Mouse (Mus musculus): Measurements from ENCODE around the gene Tspo.
A peak's percentile ranks its signal among the peaks of the same experiment; 100 is the strongest.

Tspo gene

DNA sequence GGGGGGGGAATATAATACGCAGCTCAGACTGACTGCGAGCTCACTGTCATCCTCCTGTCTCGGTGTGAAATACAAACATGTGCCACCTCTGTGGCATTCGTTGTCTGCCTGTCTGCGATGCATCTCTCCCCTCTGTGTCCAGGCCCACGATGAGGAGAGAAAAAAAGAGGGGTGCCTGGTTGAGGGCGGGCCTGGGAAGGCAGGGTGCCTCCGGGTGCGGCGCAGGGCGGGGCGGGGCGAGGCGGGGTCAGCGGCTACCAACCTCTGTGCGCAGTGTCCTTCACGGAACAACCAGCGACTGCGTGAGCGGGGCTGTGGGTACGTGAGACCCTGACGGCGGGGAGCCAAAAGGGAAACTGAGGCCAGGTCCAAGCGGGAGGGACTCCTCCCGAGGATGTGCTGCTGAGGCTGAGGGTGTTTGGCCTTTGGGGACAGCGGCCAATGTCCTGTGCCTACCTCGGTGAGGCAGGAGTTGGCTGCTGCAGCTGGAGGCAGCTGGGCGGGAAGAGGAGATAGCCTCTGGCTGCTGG lies at the start of gene Tspo, which contains the start of gene Mcat:
Gene Tspo, plus strand, starts transcription at position 266 of the 530 bp plus-strand sequence.
Gene Mcat, minus strand, starts transcription at position 461 of the 530 bp plus-strand sequence.
- DNase-seq (ENCODE audit: low spot score), result peak; percentile 26

DNA sequence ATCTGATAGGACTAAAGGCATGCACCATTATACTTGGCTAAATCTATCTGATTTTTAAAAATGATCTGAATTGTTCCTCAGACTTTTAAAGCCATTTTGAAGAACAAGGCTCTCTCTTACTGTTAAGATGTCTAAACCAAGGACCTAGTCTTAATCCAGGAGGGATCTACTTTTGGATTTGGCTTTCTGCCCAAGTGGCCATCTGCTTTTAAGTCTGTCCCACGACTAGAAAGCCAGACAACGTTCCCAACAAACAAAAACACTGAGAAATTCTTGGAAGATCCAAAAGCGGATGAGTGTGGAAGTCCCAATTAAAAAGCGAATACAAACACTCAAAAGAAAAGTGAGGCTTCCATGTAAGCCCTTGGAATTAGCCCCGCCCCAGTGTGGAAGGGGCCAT lies 48.4 kb upstream of the Tspo start:
- DNase-seq (ENCODE audit: low spot score), result no peak

DNA sequence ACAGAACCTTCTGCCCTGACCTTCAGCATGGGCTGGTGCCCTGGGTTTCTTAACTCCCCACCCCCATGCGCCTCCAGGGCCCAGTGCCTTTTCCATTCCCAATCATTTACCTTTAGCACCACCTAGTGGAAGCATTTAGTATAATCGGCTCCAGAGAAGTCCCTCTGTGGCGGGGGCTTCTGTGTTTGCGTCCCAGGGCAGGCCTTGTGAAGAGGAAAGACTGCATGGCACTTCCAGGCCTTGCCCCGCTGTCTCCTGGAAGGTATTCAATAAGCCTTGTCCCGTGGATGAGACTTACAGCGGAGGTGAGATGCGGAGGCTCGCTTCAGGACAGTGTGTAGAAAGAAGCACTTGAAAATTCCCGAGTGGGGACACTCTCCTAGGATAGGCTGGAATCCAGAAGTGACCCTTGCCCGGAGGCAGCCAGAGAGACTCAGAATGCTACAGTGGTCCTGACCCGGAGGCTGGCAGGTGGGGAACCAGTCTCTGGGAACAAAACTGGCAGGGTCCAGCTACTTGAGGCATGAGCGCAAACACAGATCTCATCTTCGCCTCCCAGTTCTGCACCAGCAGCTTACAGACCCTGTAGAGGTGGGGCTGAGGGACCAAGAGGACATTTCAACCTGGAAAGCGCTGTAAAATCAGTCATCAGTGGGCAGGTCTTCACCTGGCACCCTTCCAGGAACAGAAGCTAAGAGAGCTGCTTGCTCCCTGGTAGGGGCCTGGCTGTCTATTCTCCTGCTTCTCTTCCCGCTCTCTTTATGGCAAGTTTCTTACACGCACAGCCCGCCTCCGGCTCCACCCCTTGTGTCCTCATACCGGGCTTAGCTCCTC lies 45.0 kb upstream of the Tspo start:
- no peak for DNase-seq (ENCODE audit: low spot score)

DNA sequence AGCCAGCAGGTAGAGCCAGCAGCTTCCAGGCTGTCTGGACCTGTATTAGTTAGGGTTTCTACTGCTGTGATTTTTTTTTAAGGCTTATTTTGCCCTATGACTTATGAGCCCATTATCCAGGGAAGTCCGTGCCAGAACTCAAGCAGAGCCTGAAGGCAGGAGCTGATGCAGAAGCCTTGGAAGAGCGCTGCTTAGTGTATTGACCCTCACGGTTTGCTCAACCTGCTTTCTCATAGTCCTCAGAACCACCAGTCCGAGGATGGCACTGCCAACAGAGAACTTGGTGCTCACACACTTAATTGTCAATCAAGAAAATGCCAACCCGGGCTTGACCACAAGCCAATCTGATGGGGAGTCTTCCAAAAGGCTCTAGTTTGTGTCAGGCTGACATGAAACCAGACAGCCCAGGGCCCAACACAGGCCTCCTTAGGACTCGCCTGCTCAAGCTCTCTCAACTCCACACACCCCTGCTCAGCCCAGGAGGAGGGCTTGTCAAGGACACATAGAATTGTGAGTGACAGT lies 42.5 kb upstream of the Tspo start:
- DNase-seq (ENCODE audit: low spot score), result no peak

DNA sequence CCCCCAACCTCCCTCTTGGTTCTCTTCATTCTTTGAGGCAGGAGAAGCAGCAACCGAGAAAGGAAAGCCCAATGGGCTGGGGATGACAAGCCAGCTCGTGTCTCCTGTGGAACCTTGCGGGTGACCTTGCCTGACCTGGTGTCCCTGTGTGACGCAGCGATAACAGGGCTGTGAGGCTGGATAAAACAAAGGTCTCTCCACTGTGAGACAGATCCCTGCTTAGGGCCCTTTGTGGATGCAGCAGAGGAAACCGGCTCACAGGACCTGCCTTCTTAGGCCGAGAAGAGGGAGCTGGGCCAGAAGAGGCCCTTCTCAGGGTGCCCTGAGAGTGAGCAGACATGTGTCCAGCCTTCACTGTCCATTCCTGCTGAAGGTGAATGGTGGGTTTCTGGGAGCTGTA lies 40.2 kb upstream of the Tspo start:
- no peak for DNase-seq (ENCODE audit: low spot score)

DNA sequence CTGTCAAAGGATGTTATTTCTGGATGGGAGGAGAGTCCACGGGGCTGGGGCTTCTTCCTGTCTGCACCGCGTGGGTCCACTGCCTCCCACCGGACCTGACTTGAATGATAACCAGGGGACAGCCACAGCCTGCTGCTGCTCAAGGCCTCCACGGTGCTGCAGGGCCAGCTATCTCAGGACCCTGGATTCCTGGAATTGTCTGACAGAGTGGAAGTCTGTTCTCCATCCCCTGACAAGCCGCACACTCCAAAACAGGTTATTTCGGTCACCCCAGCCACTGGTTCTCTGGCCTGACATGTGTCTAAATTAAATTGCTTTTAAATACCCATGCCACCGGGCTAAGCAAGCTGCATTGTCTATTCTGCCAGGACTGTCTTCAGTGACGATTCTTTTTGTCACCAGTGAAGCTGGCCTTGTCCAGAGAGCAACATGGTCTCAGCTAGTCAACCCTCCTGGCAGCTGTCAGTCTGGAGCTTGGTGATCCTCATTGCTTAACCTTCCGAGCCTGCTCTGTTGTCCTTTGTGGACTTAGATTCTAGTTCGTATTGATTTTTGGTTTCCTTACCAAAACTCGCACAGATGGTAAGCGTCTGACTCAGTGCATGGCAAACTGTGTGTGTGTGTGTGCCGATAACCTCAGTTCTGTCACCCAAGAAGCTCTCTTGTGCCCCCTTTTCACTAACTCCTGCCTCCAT lies 39.6 kb upstream of the Tspo start:
- no peak for DNase-seq (ENCODE audit: low spot score)

DNA sequence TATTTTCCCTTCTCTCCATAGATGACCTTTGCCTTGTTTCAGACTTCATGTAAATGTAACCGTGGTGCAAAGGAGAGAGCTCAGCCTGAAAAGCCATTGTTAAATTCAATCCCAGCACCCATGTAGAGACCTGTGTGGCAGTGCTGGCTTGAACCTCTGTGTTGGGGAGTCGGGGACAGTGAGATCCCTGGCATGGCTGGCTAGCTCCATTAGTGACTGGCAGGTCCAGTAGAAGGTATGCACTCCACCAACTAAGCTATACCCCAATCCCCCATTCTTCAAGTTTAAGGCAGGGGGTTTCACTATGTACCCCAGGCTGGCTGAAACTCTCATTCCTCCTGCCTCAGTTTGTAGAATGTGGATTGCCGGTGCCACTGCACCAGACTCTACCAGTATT lies 39.1 kb upstream of the Tspo start:
- no peak for DNase-seq (ENCODE audit: low spot score)

DNA sequence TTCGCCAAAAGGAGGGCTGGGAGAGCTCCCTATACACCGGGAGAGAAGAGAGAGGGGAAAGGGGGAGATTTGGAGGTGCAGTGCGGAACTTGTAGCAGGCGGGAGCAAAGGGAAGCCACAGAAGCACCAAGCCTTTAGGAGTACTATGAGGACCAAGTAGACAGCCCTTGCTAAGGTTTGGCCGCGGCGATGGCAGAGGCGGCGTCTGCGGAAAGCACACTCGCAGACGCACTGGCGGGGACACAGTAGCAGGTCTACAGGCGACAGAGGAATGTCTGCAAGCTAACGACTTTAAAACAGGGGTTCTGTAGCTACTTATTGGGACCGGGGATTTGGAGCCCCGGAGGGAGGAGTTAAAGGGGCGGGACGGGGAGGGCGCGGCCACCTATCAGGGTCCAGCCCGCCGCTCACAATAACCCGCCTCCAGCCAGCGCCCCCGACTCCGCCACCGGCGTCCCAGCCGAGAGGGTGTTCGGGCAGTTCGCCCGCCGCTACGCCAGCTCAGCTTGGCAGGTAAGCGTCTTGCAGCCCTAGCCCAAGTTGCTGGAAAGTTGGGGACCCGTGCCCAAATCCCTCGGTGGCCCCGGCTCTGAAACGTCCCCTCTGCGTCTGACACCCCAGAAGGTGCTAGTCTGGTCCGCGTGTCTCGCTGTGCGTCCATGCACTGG lies 36.8 kb upstream of the Tspo start, which contains the start of gene Bik:
Gene Bik, plus strand, starts transcription at position 439 of the 668 bp plus-strand sequence.
- DNase-seq (ENCODE audit: low spot score), result peak; percentile 24

DNA sequence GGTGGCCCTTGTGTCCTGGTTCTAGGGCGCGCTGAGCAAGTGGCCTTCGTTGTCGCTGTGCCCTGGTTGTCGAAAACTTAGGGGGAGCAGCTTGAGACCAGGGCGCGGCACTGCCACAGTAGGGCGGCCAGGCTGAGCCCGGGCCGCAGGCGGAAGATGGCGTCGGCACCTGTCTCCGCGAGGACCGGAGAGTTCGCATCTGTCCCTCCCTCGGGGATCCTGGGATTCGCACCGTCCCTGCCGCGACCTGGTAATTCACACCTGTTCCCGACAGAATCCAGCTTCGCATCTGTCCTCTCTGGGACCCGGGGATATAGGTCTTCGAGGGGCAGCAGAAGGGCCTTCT lies 36.3 kb upstream of the Tspo start:
- DNase-seq (ENCODE audit: low spot score), result no peak

DNA sequence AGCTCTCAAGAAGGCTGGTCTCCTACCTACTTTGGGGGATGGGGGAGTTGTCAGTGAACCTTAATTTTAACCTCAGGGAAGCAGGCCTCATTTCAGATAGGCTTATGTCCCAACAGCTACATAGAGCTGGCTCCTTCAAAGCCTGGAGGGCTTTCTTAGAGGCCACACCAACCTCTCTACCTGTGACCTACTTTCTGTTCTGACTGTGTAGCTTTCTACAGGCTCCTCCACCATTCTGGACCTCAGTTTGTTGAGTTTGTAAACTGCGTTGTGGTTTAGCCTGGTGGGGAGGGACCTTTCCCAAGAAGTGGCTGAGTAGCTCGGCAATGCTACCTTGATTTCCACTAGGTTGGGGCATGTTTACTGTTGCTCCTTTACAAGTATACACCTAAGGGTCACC lies 35.6 kb upstream of the Tspo start:
- no peak for DNase-seq (ENCODE audit: low spot score)

DNA sequence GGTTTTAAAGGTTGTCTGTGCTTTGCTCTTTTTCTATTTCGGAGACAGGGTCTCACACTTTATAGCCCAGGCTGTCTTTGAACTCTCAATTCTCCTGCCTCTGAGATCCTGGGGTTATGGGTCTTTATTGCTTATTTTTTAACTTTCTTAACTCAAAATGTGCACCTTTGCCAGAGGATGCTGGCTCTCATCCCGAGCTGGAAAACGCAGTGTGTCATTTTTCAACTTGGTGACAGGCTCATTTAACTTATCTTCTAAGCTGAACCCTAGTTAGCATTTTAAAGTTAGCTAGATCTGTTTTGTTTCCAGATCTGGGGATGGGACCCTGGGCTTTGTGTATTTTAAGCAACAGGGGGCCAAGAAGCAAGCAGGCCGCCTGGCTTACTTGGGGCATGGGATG lies 34.5 kb upstream of the Tspo start:
- no peak for DNase-seq (ENCODE audit: low spot score)

DNA sequence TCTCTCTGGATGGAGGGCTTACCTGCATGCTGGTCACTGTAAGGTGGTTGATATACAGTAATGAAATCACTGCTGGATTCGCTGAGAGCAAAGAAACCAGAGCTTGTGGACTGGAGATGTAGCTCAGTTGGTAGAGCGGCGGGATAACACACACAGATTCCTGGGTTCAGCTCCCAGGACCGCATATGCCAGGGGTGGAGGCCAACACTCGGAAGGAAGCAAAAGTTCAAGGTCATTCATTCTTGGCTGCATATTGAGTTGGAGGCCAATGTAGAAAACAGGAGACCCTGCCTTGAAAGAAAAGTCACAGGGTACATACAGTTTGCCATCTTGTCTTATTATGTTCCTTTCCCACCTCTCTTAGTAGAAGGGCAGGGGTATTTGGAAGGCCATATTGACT lies 33.6 kb upstream of the Tspo start:
- no peak for DNase-seq (ENCODE audit: low spot score)

DNA sequence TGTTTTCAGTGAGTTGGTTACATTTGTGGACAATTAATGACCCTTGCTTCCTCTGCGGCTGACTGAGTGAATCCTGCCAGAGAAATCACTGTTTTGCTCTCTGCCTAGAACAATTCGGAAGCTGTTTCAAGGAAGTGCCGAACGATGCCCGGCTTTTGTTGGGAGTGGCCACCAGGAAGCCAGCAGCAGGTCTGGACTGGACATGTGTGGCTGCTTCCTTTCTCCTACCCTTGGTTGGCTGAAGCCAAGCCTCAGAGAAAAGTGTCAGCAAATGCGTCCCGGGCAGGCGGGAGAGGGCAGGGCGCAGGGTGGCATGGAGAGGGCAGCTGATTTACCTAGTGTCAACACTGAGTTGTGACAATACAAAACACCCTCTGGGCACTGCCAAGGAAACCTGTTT lies 33.2 kb upstream of the Tspo start:
- no peak for DNase-seq (ENCODE audit: low spot score)

DNA sequence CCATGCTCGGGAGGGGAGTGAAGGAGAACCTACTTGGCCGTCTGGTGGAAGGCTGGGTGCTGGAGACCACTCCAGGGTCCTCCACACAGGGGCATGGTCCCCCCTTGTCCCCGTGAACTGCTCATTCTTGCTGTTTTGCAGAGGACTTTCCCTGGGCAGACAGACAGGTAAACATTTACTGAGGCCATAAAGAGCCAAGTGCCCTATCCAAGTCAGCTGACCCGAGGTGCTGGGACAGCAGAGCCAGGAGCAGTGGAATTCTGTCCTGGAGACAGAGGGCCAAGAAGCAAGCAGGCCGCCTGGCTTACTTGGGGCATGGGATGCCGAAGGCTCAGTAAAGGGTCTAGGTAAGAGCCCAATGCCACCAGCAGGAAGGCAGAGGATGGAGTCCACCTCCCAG lies 32.7 kb upstream of the Tspo start:
- DNase-seq (ENCODE audit: low spot score), result no peak

DNA sequence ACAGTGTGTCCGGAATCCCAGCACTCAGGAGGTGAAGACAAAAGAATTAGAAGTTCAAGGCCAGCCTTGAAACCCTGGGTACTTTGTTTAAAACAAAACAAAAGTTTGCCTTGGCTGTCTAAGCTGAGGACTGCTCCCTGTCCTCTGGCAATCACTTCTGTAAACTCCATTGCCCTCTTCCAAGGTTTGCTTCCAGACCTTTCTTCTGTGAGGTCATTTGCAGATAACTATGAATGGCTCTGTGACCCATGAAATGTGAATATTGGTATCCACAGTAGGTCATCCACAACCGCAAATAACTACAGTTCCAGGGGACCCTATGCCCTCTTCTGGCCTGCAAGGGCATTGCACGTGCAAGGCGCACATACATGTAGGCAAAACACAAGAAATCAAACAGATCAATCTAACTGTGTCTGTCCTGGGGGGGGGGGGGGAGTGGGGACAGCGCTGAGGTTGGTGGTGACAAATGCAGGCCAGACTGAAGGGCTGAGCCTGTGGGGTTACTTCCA lies 31.4 kb upstream of the Tspo start:
- no peak for DNase-seq (ENCODE audit: low spot score)

DNA sequence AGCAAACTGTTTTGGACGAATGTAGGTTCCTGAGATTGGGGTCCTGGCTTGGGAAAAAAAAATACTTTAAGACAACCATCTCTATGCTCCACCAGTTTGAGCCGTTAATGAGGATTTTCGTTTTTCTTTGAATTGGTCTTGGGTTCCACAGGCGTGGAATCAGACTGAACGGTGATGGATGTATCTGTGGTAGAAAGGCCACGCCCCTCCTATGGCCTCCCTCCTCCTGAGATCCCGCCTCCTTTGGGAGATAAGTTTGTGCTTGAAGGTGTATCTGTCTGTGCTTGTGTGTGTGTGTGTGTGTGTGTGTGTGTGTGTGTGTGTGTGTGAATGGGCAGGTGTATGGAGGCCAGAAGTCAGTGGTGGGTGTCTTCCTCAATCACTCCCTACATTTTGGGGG lies 30.8 kb upstream of the Tspo start:
- DNase-seq (ENCODE audit: low spot score), result no peak

DNA sequence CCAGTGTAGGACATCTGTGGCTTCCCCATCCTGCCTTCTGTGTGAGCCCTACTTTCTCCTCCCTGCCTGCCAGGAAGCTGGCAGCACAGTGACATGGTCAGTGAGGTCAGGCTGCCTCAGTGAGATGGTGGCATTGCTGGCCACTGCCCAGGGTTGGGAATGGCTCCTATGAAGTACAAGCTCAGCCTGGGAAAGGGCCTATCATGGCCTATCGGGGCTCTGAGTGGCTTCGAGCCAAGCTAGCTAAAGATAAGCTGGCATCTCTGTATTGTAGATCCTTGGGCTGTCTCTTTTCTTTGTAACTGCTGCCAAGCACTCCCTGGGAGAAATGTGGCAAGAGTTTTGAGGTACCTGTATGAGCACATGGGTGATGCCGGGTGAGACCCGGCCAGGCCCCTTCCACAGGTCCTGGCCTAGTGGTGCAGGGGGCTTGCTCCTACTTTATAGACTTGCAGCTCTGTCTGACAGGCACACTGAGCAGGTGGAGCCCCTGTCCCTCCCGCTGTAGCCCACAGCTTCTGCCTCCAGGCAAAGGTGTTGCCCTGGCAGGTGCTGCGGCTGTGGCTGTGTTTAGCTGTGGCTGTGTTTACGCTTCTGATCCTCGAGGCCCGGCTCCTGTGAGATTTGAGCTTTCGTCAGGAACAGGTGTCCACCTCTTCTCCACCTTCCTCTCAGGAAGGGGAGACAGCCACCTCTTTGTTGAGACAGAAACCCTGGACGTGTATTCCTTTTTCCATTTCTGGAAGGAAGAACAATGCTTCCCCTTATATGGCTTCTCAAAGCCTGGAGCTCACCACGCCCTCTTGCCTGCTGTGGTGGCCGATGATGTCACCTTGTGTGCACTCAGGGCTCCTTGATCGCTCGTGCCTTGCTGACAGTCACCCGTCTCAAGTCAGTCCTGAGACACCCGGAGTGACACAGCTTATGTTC lies 28.2 kb upstream of the Tspo start:
- DNase-seq (ENCODE audit: low spot score), result no peak

DNA sequence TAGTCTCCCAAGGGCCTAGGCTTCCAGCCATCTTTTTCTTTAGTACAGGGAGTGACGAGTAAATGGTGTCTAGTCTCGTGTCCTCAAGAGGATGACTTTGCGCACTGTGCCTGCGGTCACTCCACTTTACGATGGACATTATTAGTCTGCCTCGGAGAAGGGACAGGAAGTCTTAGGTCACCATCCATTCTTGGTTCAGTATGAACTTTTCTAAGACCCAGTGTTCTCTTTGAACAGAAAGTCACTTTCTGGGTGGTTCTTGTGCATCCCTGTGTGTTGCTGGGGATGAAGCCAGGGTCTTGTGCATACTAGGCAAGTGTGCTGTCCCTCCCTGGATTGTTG lies 27.5 kb upstream of the Tspo start:
- DNase-seq (ENCODE audit: low spot score), result no peak

DNA sequence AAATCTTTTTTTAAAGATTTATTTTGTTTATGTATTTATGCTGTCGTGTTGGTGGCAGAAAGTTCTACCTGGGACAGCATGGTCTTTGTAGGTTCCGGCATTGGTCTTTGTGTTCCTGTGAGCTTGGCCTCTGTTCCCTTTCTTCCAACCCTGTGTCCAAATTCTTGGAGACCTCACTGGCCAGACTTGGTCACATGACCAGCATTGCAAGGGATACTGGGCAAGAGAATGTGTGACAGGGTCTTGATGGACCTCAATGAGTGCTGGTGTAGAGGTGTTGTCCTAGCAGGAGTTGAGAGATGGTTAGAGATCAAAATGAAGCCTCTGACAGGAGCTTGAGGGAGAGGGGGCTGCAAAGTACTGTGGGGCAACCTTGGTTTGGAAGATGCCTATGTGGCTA lies 24.5 kb upstream of the Tspo start:
- no peak for DNase-seq (ENCODE audit: low spot score)

DNA sequence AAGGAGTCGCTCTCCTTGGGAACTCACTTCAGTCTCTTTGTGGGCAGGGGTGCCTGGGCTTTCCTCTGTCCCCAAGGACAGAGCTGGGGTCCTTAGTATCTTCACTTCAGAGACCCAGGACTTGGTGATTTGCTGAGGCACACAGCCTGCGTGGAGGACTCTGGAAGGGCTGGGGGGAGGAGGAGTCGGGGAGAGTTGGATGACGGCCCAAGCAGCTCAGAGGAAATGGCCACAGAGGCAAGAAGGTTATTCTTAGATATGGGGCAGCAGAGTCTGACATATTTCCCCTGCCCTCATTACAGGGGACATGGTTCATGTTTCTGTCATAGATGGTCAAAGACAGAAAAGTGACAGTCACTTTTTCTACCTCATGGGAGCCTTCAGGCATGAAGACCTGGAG lies 23.5 kb upstream of the Tspo start:
- DNase-seq (ENCODE audit: low spot score), result no peak

DNA sequence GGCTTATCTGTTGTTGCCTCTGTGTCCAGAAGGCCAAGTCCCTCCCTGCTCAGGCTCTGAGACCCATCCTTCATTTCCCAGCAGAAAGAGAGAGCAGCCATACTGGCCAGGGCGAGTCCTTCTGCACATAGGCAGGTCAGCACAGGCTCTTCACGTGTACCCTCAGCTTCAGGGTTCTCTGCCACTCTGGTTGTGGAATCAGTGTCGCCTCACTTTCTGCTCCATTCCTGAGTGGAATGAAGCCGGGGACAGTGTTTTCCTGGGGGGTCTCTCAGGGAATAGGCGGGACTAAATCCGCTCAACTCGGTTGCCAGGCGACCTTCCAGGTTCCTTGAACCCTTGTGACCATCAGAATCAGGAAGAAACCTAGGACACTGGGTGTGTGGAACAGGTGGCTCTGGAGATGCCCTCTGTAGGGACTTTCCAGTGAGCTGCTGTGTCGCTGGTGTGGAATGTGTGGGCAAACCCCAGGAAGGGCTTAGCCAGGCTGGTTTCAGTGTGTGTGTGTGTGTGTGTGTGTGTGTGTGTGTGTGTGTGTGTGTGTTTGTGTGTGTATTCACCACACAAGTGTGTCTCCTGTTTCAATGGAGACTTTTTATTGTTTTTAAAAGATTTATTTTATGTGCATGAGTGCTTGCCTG lies 21.6 kb upstream of the Tspo start:
- DNase-seq (ENCODE audit: low spot score), result no peak

Data from urinary bladder, postnatal 10 days (tissue).